Mouse (Mus musculus) embryonic facial prominence, embryonic 11.5 days (tissue): ENCODE results near the gene Mcpt8. TPM values are rescaled to one million over a fixed set of nuclear protein-coding genes. Genes with fewer than 3 reads are reported as not detected.

Source experiments
- ATAC-seq: fragments of 200-750 bp; cut with Nextera tagmentation; replicated peaks from 2 replicates; pipeline ENCODE4 v1.8.0; 2017; ENCODE audit warnings: low read depth; ENCODE audit not compliant: insufficient number of reproducible peaks, low FRiP score, low TSS enrichment
- DNase-seq: peaks from one replicate; pipeline ENCODE4 v3.0.0-alpha.2; 2015; ENCODE audit warnings: low spot score
- H3K27ac ChIP-seq: fragments of 300-500 bp; sonication (generic); replicated peaks from 2 replicates; pipeline ENCODE4 v1.5.1; 2014; ENCODE audit warnings: mild to moderate bottlenecking, low read depth, low read length, control low read depth
- H3K27me3 ChIP-seq: fragments of 300-500 bp; sonication (generic); 2 replicates; pipeline ENCODE4 v1.6.1; 2014; ENCODE audit warnings: mild to moderate bottlenecking, low read length, moderate library complexity, mixed read lengths; ENCODE audit not compliant: control insufficient read depth, insufficient read depth
- H3K36me3 ChIP-seq: fragments of 300-500 bp; sonication (generic); replicated peaks from 2 replicates; pipeline ENCODE4 v1.6.1; 2014; ENCODE audit warnings: low read depth, mild to moderate bottlenecking, low read length, moderate library complexity, mixed read lengths; ENCODE audit not compliant: control insufficient read depth, insufficient read depth
- H3K4me1 ChIP-seq: fragments of 300-500 bp; sonication (generic); 2 replicates; pipeline ENCODE4 v1.6.1; 2014; ENCODE audit warnings: low read length, mixed read lengths; ENCODE audit not compliant: control insufficient read depth, insufficient read depth
- H3K4me2 ChIP-seq: fragments of 300-500 bp; sonication (generic); 2 replicates; pipeline ENCODE4 v1.6.1; 2014; ENCODE audit warnings: low read depth, mild to moderate bottlenecking, control low read depth, low read length, moderate library complexity
- H3K4me3 ChIP-seq: fragments of 300-500 bp; sonication (generic); 2 replicates; pipeline ENCODE4 v1.5.1; 2014; ENCODE audit warnings: low read depth, low read length, control low read depth
- H3K9ac ChIP-seq: fragments of 300-500 bp; sonication (generic); replicated peaks from 2 replicates; pipeline ENCODE4 v1.6.1; 2014; ENCODE audit warnings: mild to moderate bottlenecking, control low read depth, low read length
- H3K9me3 ChIP-seq: fragments of 300-500 bp; sonication (generic); replicated peaks from 2 replicates; pipeline ENCODE4 v1.6.1; 2016; ENCODE audit warnings: mild to moderate bottlenecking, low read length, inconsistent platforms, mixed read lengths; ENCODE audit not compliant: control insufficient read depth
- WGBS: fragments of 180-500 bp; shearing (Covaris S2); extraction: QIAGEN DNeasy Blood & Tissue Kit; methylation state at CpG from one replicate; pipeline ENCODE4 v1.1.7; 2014; 5-methylcytosine and 5-hydroxymethylcytosine counted together
- polyA plus RNA-seq: library from polyadenylated mRNA; unstranded; fragments of >200 nt; fragmentation: Nextera tagmentation; extraction: Ambion mirVana; gene quantifications from 2 replicates; pipeline ENCODE4 v1.2.1, GENCODE M21; 2014

Gene Mcpt8
- polyA plus RNA-seq, 1 experiment from 2014 or later: not detected

DNA sequence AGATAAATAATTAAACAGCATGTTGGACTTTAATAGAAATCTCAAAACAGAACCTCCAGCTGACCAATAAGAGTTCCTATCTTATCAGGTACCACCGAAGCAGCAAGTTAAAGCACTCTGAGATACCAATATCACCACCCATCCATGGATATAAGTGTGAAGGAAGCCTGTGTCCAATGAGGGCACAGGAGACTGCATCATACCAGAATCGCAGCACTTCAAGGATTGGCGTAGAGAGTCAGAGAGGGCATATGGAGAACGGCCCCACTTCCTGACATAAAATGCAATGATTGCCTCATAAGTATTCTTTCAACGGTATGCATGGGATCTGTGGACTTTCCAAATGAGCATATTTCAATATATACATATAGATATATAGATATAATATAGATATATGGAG lies 19.9 kb upstream of the Mcpt8 start:
- no peaks in the 10 kb centered on the region for H3K27me3 ChIP-seq
- DNase-seq (no peak), ATAC-seq (no peak)
- no peak overlapping the region for H3K4me2 ChIP-seq
- H3K36me3 ChIP-seq: no peaks in the 10 kb centered on the region
- H3K27ac ChIP-seq: no peak overlapping the region
- no peaks in the 10 kb centered on the region; the same call in 1 of the 2 replicates for H3K9me3 ChIP-seq
- 86% methylated on average over 5 of the region's 5 CpGs for WGBS
- H3K4me3 ChIP-seq: no peak overlapping the region
- H3K9ac ChIP-seq: no peak overlapping the region
- no peaks in the 10 kb centered on the region for H3K4me1 ChIP-seq

DNA sequence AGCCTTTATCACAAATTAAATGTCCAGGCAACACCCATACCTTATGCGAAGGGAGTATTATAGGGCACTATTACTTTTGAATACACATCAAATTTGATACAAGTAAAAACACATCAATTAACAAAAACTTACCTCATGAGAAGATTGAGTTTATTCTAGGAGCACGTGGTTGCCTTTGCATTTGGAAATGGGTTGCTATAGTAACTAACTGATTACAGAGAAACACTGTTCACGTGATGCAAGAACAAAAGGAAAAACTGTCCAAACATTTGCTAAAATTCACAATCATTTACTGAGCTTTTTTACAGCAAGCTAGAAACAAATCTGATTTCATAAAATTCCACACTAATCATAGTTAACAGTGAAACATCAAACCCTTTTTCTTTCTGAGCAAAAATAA lies 18.4 kb upstream of the Mcpt8 start:
- ATAC-seq: no peak
- WGBS: 70% methylated on average over 3 of the region's 3 CpGs
- H3K36me3 ChIP-seq: no peaks in the 10 kb centered on the region
- no peak overlapping the region for H3K27ac ChIP-seq
- DNase-seq: no peak
- H3K4me1 ChIP-seq: no peaks in the 10 kb centered on the region
- H3K9ac ChIP-seq: no peak overlapping the region
- no peak overlapping the region for H3K4me3 ChIP-seq
- H3K9me3 ChIP-seq: no peaks in the 10 kb centered on the region; the same call in 1 of the 2 replicates
- H3K27me3 ChIP-seq: no peaks in the 10 kb centered on the region
- H3K4me2 ChIP-seq: no peak overlapping the region

DNA sequence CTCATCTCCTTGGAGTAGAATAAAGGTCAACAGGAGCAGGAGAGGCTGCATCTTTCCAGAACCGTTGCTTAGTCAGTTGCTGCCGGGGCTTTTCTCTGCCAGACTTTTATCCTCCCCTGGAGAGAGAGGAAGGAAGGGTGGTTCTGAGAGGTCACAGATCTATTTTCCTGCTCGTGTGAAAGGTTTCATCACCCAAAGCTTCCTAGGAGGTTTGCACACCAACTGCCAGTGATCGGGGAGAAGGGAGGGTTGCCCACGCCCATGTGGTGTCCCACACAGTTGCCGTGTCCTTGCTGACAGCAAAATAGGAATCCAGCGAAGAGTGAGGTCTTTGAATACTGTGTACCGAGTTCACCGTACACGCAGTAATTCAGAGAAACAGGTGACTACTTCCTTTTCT lies 17.3 kb upstream of the Mcpt8 start, which contains the start of gene Ctsg:
Gene Ctsg (minus strand): TSS at position 189 of the 400 bp plus-strand sequence.
- Histone ChIP-seq H3K27ac (no peak within 1 kb of the TSS), H3K27me3 (no peaks in the 10 kb centered on the region), H3K36me3 (no peaks in the 10 kb centered on the region), H3K4me3 (no peak within 1 kb of the TSS), H3K9ac (no peak within 1 kb of the TSS), H3K4me2 (no peak within 1 kb of the TSS), H3K9me3 (no peaks in the 10 kb centered on the region; the same call in 1 of the 2 replicates), H3K4me1 (no peaks in the 10 kb centered on the region)
- WGBS: 78% methylated on average over 10 of the region's 10 CpGs
- DNase-seq (no peak), ATAC-seq (no peak)

DNA sequence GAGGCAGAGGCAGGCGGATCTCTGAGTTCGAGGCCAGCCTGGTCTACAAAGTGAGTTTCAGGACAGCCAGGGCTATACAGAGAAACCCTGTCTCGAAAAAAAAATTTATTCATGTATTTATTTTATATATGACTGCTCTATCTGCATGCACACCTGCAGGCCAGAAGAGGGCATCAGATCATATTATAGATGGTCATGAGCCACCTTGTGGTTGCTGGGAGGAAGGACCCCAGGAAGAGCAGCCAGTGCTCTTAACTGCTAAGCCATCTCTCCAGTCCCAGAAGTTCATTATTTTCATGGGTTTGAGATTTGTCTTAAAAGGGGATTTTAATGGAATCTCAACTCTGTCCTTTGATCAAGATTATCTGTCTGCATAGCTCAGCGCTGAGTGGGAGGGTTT lies 13.9 kb upstream of the Mcpt8 start:
- 72% methylated on average over 4 of the region's 4 CpGs for WGBS
- Histone ChIP-seq H3K4me3 (no peak overlapping the region), H3K36me3 (no peaks in the 10 kb centered on the region), H3K27me3 (no peaks in the 10 kb centered on the region), H3K9me3 (no peaks in the 10 kb centered on the region; the same call in 1 of the 2 replicates), H3K4me2 (no peak overlapping the region), H3K9ac (no peak overlapping the region), H3K4me1 (no peaks in the 10 kb centered on the region), H3K27ac (no peak overlapping the region)
- ATAC-seq: no peak
- peak; percentile 35 for DNase-seq

DNA sequence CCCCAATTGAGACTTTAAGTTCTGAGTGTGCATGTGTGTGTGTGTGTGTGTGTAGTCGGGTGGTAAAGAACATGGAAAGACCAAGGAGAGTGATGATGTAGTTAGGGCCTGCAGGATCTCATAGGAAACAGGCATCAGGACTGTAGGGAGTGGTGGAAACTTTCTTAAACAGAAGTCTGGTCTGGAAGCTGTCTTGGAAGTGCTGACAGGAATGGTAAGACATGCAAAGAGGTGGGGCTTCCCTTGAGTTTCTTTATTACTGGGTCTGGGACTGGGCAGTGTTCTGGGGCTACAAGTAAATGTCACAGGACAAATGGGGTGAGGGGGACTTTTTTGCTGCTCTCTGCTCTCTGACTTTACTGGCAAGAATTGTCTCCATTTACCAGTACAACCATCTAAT lies 12.5 kb upstream of the Mcpt8 start:
- no peak for ATAC-seq
- DNase-seq: no peak
- Histone ChIP-seq H3K27ac (no peak overlapping the region), H3K9ac (no peak overlapping the region), H3K4me3 (no peak overlapping the region), H3K4me1 (no peaks in the 10 kb centered on the region), H3K36me3 (no peaks in the 10 kb centered on the region), H3K9me3 (no peaks in the 10 kb centered on the region; the same call in 1 of the 2 replicates), H3K27me3 (no peaks in the 10 kb centered on the region), H3K4me2 (no peak overlapping the region)
- WGBS: 86% methylated on average over 1 of the region's 1 CpGs

DNA sequence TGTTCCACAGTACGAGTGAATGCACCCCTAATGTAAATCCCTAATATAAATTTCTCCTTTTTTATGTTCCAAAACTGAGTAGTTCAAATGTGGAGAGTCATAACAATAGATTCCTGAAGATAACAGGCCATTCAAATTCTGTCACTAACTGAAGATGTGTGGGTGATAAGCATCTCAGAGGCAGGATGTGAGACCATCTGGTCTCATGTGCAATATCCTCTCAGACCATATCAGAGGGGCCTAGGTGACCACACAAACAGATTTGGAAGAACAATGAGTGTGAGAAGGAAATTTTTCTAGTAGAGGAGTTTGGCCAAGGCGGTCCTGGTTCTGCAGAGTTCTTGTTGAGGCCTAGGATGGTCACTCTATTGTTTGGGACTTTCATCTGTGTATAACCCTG lies 8.3 kb upstream of the Mcpt8 start:
- Histone ChIP-seq H3K9ac (no peak overlapping the region), H3K9me3 (no peaks in the 10 kb centered on the region), H3K4me3 (no peak overlapping the region), H3K4me1 (no peaks in the 10 kb centered on the region), H3K4me2 (no peak overlapping the region), H3K27me3 (no peaks in the 10 kb centered on the region), H3K27ac (no peak overlapping the region), H3K36me3 (no peaks in the 10 kb centered on the region)
- 85% methylated on average over 2 of the region's 2 CpGs for WGBS
- DNase-seq (no peak), ATAC-seq (no peak)

DNA sequence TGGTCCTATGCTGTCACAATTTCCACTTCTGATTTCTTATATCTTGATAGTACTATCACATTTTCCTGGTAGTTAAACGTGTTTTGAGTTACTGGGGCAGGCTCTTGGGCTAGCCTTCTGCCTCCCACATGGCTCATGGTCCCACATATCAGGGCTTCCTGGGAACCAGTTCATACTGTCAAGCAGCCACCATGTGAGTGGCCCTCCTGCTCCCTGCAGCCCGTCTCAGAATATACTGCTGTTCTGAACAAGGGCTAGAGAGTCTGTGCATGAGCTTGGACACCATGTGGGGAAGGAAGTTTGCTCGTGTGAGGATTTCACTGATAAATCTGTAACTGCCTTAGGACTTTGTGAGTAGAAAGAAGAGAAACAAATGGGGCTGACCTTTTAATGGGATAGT lies 1.6 kb upstream of the Mcpt8 start:
- no peak overlapping the region for H3K9ac ChIP-seq
- H3K4me2 ChIP-seq: no peak overlapping the region
- H3K4me1 ChIP-seq: no peaks in the 10 kb centered on the region
- DNase-seq (no peak), ATAC-seq (no peak)
- H3K9me3 ChIP-seq: no peaks in the 10 kb centered on the region
- no peaks in the 10 kb centered on the region for H3K27me3 ChIP-seq
- H3K36me3 ChIP-seq: no peaks in the 10 kb centered on the region
- no peak overlapping the region for H3K4me3 ChIP-seq
- H3K27ac ChIP-seq: no peak overlapping the region
- WGBS: 76% methylated on average over 3 of the region's 3 CpGs

DNA sequence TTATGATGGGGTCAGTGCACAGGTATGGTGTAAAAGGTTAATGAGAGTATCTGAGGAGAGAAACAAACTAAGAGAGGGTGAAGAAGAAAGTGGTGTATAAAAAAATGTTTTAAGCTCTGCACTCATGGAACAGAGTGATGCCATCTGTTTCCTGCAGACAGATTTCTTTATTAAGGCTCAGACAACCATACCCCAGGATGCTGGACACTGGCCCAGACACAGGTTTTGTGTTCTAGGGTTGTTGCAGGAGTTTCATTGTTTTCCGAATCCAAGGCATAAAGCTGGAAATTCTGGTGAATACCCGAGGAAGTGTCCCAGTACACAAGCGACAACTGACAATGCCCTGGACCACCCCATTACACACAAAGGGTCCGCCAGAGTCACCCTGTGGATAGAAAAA lies 3.1 kb downstream of the Mcpt8 start:
- Histone ChIP-seq H3K4me2 (no peak overlapping the region), H3K4me3 (no peak overlapping the region), H3K9me3 (no peaks in the 10 kb centered on the region), H3K27me3 (no peaks in the 10 kb centered on the region), H3K27ac (no peak overlapping the region), H3K4me1 (no peaks in the 10 kb centered on the region), H3K36me3 (no peaks in the 10 kb centered on the region), H3K9ac (no peak overlapping the region)
- ATAC-seq (no peak), DNase-seq (no peak)
- WGBS: 87% methylated on average over 4 of the region's 4 CpGs
